Mouse (Mus musculus) bone marrow, adult 2 months (tissue): Measurements from ENCODE around the gene Lrig2.

ENCODE experiments used
- CTCF ChIP-seq: fragments of 200-500 bp; IDR thresholded peaks from 2 replicates; pipeline ENCODE4 v1.5.1; 2011; ENCODE audit warnings: low read length, control low read depth; ENCODE audit not compliant: control insufficient read depth, insufficient read depth
- POLR2A ChIP-seq: fragments of 200-500 bp; IDR thresholded peaks from 2 replicates; pipeline ENCODE4 v1.6.1; 2011; ENCODE audit warnings: low read depth, mild to moderate bottlenecking, control low read depth, low read length, borderline replicate concordance; ENCODE audit not compliant: control insufficient read depth

GRCm38 (mm10) chr3:104441870-104442283, 69.8 kb downstream of the Lrig2 start:
- TF ChIP-seq CTCF, result peak; percentile 87
- TF ChIP-seq POLR2A, result no peak
